Mouse (Mus musculus): ENCODE results near the gene Larp1b.
A peak's percentile ranks its signal among the peaks of the same experiment; 100 is the strongest.

Larp1b gene

GRCm38 (mm10) chr3:41021980-41022379, 72.4 kb downstream of the Larp1b start:
- DNase-seq, result peak; percentile 48 to 54

GRCm38 (mm10) chr3:41030705-41031104, 81.1 kb downstream of the Larp1b start:
- no peak for DNase-seq

- no peak for DNase-seq
These were observed 81.9 kb downstream of the Larp1b start for GRCm38 (mm10) chr3:41031286-41032210.

GRCm38 (mm10) chr3:41038297-41038916, 88.8 kb downstream of the Larp1b start:
- no peak for DNase-seq

- DNase-seq, result no peak
These were observed 91.6 kb downstream of the Larp1b start for GRCm38 (mm10) chr3:41041241-41041640.

- no peak for DNase-seq
These were observed 92.7 kb downstream of the Larp1b start for GRCm38 (mm10) chr3:41042195-41042938.

GRCm38 (mm10) chr3:41043756-41044354, 94.2 kb downstream of the Larp1b start:
- no peak for DNase-seq

GRCm38 (mm10) chr3:41047838-41048237, 98.2 kb downstream of the Larp1b start:
- no peak for DNase-seq

GRCm38 (mm10) chr3:41053334-41053733, 103.7 kb downstream of the Larp1b start:
- DNase-seq, result no peak

GRCm38 (mm10) chr3:41058395-41058794, 108.8 kb downstream of the Larp1b start:
- DNase-seq, result peak; percentile 65 to 67

- DNase-seq, result no peak
These were observed 109.6 kb downstream of the Larp1b start for GRCm38 (mm10) chr3:41059249-41059648.

GRCm38 (mm10) chr3:41061831-41062565, 112.4 kb downstream of the Larp1b start:
- no peak for DNase-seq

GRCm38 (mm10) chr3:41062758-41063157, 113.1 kb downstream of the Larp1b start:
- no peak for DNase-seq

- no peak for DNase-seq
These were observed 115.7 kb downstream of the Larp1b start for GRCm38 (mm10) chr3:41065320-41065719.

- peak in 1 of 2 experiments; percentile 17 for DNase-seq
These were observed 120.9 kb downstream of the Larp1b start for GRCm38 (mm10) chr3:41070519-41070918.

GRCm38 (mm10) chr3:41075376-41075775, 125.7 kb downstream of the Larp1b start:
- no peak for DNase-seq

GRCm38 (mm10) chr3:41078673-41079072, 129.0 kb downstream of the Larp1b start:
- no peak for DNase-seq

GRCm38 (mm10) chr3:41080724-41081123, 131.1 kb downstream of the Larp1b start:
- DNase-seq, result no peak

GRCm38 (mm10) chr3:41081474-41082301, 132.1 kb downstream of the Larp1b start:
- DNase-seq, result peak in 1 of 2 experiments; percentile 16

- DNase-seq, result no peak
These were observed 132.9 kb downstream of the Larp1b start for GRCm38 (mm10) chr3:41082520-41082884.

All from cerebellum, adult 18-20 months (tissue).